16 mouse cellular contexts compared by ENCODE assay signal in genomic region chr14:77511137-77511870, GRCm38 (mm10).
"Had no signal": no experiment of that assay in that cellular context is flagged by ENCODE, and none has a peak within 500 bp of the region (broad histone marks: within the 10 kb centered on the region; RNA-seq: fewer than 3 reads in every experiment).

No protein-coding gene starts in this region.

- H3K27me3 ChIP-seq: kidney, embryonic 15.5 days; liver, embryonic 15.5 days; megakaryocyte, embryonic 14.5 days; midbrain, embryonic 12.5 days; neural tube, embryonic 12.5 days had no signal

- H3K4me2 ChIP-seq: kidney, embryonic 15.5 days; liver, embryonic 11.5 days; liver, embryonic 15.5 days; midbrain, embryonic 12.5 days; neural tube, embryonic 12.5 days had no signal

- H3K27ac ChIP-seq: kidney, embryonic 15.5 days; limb, embryonic 10.5 days; liver, embryonic 15.5 days; midbrain, embryonic 12.5 days; neural tube, embryonic 12.5 days had no signal

- H3K36me3 ChIP-seq: kidney, embryonic 15.5 days; limb, embryonic 10.5 days; liver, embryonic 15.5 days had no signal

- ATAC-seq: lung, postnatal 0 days had no signal

- H3K9me3 ChIP-seq: kidney, embryonic 15.5 days; limb, embryonic 10.5 days; liver, embryonic 15.5 days; midbrain, embryonic 12.5 days had no signal

- H3K4me1 ChIP-seq: liver, embryonic 15.5 days; neural tube, embryonic 12.5 days had no signal

- H3K4me3 ChIP-seq: kidney, embryonic 15.5 days; limb, embryonic 10.5 days; liver, embryonic 15.5 days; megakaryocyte, embryonic 14.5 days; midbrain, embryonic 12.5 days; neural tube, embryonic 12.5 days had no signal

- H3K9ac ChIP-seq: kidney, embryonic 15.5 days; liver, embryonic 15.5 days; midbrain, embryonic 12.5 days; neural tube, embryonic 12.5 days had no signal

- DNase-seq: kidney, adult 2 months; kidney, postnatal 14 days; lung, adult 2 months; retina, postnatal 1 day; right cerebral cortex, postnatal 4 days; spleen, adult 18-20 months; thymus, adult 18-20 months; thymus, postnatal 25 days had no signal
